Mouse (Mus musculus): ENCODE measurements around the gene Ninj2. TPM values are rescaled to one million over a fixed set of nuclear protein-coding genes. Genes with fewer than 3 reads are reported as not detected.

Ninj2 gene
- polyA plus RNA-seq, 1 experiment from 2014 or later: not detected

GRCm38 (mm10) chr6:120189287-120189686 is 96.1 kb downstream of the Ninj2 start:
- no peak overlapping the region for H3K27ac ChIP-seq
- WGBS: 85% methylated on average over 5 of the region's 5 CpGs
- no peak overlapping the region for H3K4me3 ChIP-seq
- no peaks in the 10 kb centered on the region for H3K36me3 ChIP-seq
- no peaks in the 10 kb centered on the region for H3K9me3 ChIP-seq (replicated peaks)
- no peak for DNase-seq (ENCODE audit: low spot score)
- peaks cover 14% of the 10 kb centered on the region; the same call in 1 of the 2 replicates for H3K27me3 ChIP-seq (ENCODE audit: low read depth, poor library complexity, severe bottlenecking)
- peaks cover 39% of the 10 kb centered on the region for H3K4me1 ChIP-seq

- Histone ChIP-seq H3K4me1 (peaks cover 47% of the 10 kb centered on the region), H3K36me3 (no peaks in the 10 kb centered on the region), H3K9me3 (replicated peaks) (no peaks in the 10 kb centered on the region), H3K27ac (no peak overlapping the region), H3K27me3 (ENCODE audit: low read depth, poor library complexity, severe bottlenecking) (peaks cover 14% of the 10 kb centered on the region; the same call in 1 of the 2 replicates), H3K4me3 (no peak overlapping the region)
- 91% methylated on average over 4 of the region's 4 CpGs for WGBS
- DNase-seq (ENCODE audit: low spot score): no peak
These were observed 97.2 kb downstream of the Ninj2 start for GRCm38 (mm10) chr6:120190365-120190764.

GRCm38 (mm10) chr6:120190912-120191311 is 97.8 kb downstream of the Ninj2 start:
- no peak overlapping the region for H3K4me3 ChIP-seq
- peaks cover 10% of the 10 kb centered on the region; the same call in 1 of the 2 replicates for H3K27me3 ChIP-seq (ENCODE audit: low read depth, poor library complexity, severe bottlenecking)
- no peaks in the 10 kb centered on the region for H3K9me3 ChIP-seq (replicated peaks)
- H3K4me1 ChIP-seq: peaks cover 45% of the 10 kb centered on the region
- WGBS: 41% methylated on average over 4 of the region's 4 CpGs
- no peak for DNase-seq (ENCODE audit: low spot score)
- no peak overlapping the region for H3K27ac ChIP-seq
- no peaks in the 10 kb centered on the region for H3K36me3 ChIP-seq

GRCm38 (mm10) chr6:120191396-120192170 is 98.4 kb downstream of the Ninj2 start:
- Histone ChIP-seq H3K9me3 (replicated peaks) (no peaks in the 10 kb centered on the region), H3K27ac (peak overlapping the region; percentile 11; the same call in 1 of the 2 replicates), H3K4me3 (no peak overlapping the region), H3K4me1 (peaks cover 45% of the 10 kb centered on the region), H3K36me3 (no peaks in the 10 kb centered on the region), H3K27me3 (ENCODE audit: low read depth, poor library complexity, severe bottlenecking) (peaks cover 5% of the 10 kb centered on the region; the same call in 1 of the 2 replicates)
- DNase-seq (ENCODE audit: low spot score): no peak
- WGBS: 45% methylated on average over 7 of the region's 7 CpGs

- H3K4me1 ChIP-seq: peaks cover 42% of the 10 kb centered on the region
- no peaks in the 10 kb centered on the region for H3K27me3 ChIP-seq (ENCODE audit: low read depth, poor library complexity, severe bottlenecking)
- no peaks in the 10 kb centered on the region for H3K9me3 ChIP-seq (replicated peaks)
- no peak overlapping the region for H3K4me3 ChIP-seq
- 21% methylated on average over 14 of the region's 15 CpGs for WGBS
- H3K36me3 ChIP-seq: no peaks in the 10 kb centered on the region
- H3K27ac ChIP-seq: peak overlapping the region; percentile 21
- peak; percentile 51 for DNase-seq (ENCODE audit: low spot score)
These were observed 99.2 kb downstream of the Ninj2 start for GRCm38 (mm10) chr6:120192211-120192870.

- H3K4me1 ChIP-seq: peaks cover 37% of the 10 kb centered on the region
These were observed 100.0 kb downstream of the Ninj2 start for GRCm38 (mm10) chr6:120193174-120193573.

GRCm38 (mm10) chr6:120193793-120194192 is 100.6 kb downstream of the Ninj2 start:
- H3K4me3 ChIP-seq: no peak overlapping the region
- H3K9me3 ChIP-seq (replicated peaks): no peaks in the 10 kb centered on the region
- H3K36me3 ChIP-seq: no peaks in the 10 kb centered on the region
- DNase-seq (ENCODE audit: low spot score): no peak
- H3K27ac ChIP-seq: no peak overlapping the region
- peaks cover 31% of the 10 kb centered on the region for H3K4me1 ChIP-seq
- WGBS: 57% methylated on average over 1 of the region's 1 CpGs
- H3K27me3 ChIP-seq (ENCODE audit: low read depth, poor library complexity, severe bottlenecking): no peaks in the 10 kb centered on the region

More at GRCm38 (mm10) chr6:120193174-120193573, 100.0 kb downstream of the Ninj2 start:
- DNase-seq (ENCODE audit: low spot score): peak; percentile 74
- Histone ChIP-seq H3K9me3 (replicated peaks) (no peaks in the 10 kb centered on the region), H3K36me3 (no peaks in the 10 kb centered on the region), H3K4me3 (no peak overlapping the region), H3K27ac (no peak overlapping the region), H3K27me3 (ENCODE audit: low read depth, poor library complexity, severe bottlenecking) (no peaks in the 10 kb centered on the region)
- 25% methylated on average over 5 of the region's 5 CpGs for WGBS

- Histone ChIP-seq H3K36me3 (no peaks in the 10 kb centered on the region), H3K4me1 (peaks cover 29% of the 10 kb centered on the region), H3K27ac (no peak overlapping the region), H3K4me3 (no peak overlapping the region), H3K9me3 (replicated peaks) (no peaks in the 10 kb centered on the region), H3K27me3 (ENCODE audit: low read depth, poor library complexity, severe bottlenecking) (no peaks in the 10 kb centered on the region)
- WGBS: 39% methylated on average over 10 of the region's 10 CpGs
- no peak for DNase-seq (ENCODE audit: low spot score)
These were observed 101.2 kb downstream of the Ninj2 start for GRCm38 (mm10) chr6:120194305-120194704.

- peak; percentile 54 for DNase-seq (ENCODE audit: low spot score)
- Histone ChIP-seq H3K4me1 (peaks cover 35% of the 10 kb centered on the region), H3K9me3 (replicated peaks) (no peaks in the 10 kb centered on the region), H3K4me3 (no peak overlapping the region), H3K36me3 (no peaks in the 10 kb centered on the region), H3K27ac (no peak overlapping the region), H3K27me3 (ENCODE audit: low read depth, poor library complexity, severe bottlenecking) (no peaks in the 10 kb centered on the region)
- 20% methylated on average over 7 of the region's 7 CpGs for WGBS
These were observed 101.8 kb downstream of the Ninj2 start for GRCm38 (mm10) chr6:120194963-120195362.

GRCm38 (mm10) chr6:120196837-120197236 is 103.7 kb downstream of the Ninj2 start:
- Histone ChIP-seq H3K4me1 (peaks cover 36% of the 10 kb centered on the region), H3K27ac (no peak overlapping the region), H3K36me3 (no peaks in the 10 kb centered on the region), H3K9me3 (replicated peaks) (no peaks in the 10 kb centered on the region), H3K27me3 (ENCODE audit: low read depth, poor library complexity, severe bottlenecking) (no peaks in the 10 kb centered on the region), H3K4me3 (no peak overlapping the region)
- 34% methylated on average over 2 of the region's 2 CpGs for WGBS
- DNase-seq (ENCODE audit: low spot score): no peak

GRCm38 (mm10) chr6:120197964-120198363 is 104.8 kb downstream of the Ninj2 start:
- no peaks in the 10 kb centered on the region for H3K36me3 ChIP-seq
- no peak overlapping the region for H3K4me3 ChIP-seq
- peaks cover 37% of the 10 kb centered on the region for H3K4me1 ChIP-seq
- DNase-seq (ENCODE audit: low spot score): peak; percentile 91
- H3K27ac ChIP-seq: no peak overlapping the region
- 32% methylated on average over 9 of the region's 9 CpGs for WGBS
- H3K9me3 ChIP-seq (replicated peaks): no peaks in the 10 kb centered on the region
- no peaks in the 10 kb centered on the region for H3K27me3 ChIP-seq (ENCODE audit: low read depth, poor library complexity, severe bottlenecking)

- no peaks in the 10 kb centered on the region for H3K27me3 ChIP-seq (ENCODE audit: low read depth, poor library complexity, severe bottlenecking)
- H3K27ac ChIP-seq: no peak overlapping the region
- peaks cover 27% of the 10 kb centered on the region for H3K4me1 ChIP-seq
- WGBS: 39% methylated on average over 10 of the region's 10 CpGs
- DNase-seq (ENCODE audit: low spot score): no peak
- H3K4me3 ChIP-seq: no peak overlapping the region
- no peaks in the 10 kb centered on the region for H3K9me3 ChIP-seq (replicated peaks)
- H3K36me3 ChIP-seq: no peaks in the 10 kb centered on the region
These were observed 106.7 kb downstream of the Ninj2 start for GRCm38 (mm10) chr6:120199638-120200394.

All from limb, embryonic 10.5 days (tissue).